Mouse (Mus musculus) c-Kit-positive CD71-negative TER-119-negative erythroid progenitor cells, embryonic 14.5 days (primary cell): ENCODE data around the gene Gcnt4.

Experiments
- DNase-seq: peaks from one replicate; pipeline ENCODE4 v3.0.0-alpha.2; 2013; ENCODE audit warnings: low read depth

The Gcnt4 gene

DNA sequence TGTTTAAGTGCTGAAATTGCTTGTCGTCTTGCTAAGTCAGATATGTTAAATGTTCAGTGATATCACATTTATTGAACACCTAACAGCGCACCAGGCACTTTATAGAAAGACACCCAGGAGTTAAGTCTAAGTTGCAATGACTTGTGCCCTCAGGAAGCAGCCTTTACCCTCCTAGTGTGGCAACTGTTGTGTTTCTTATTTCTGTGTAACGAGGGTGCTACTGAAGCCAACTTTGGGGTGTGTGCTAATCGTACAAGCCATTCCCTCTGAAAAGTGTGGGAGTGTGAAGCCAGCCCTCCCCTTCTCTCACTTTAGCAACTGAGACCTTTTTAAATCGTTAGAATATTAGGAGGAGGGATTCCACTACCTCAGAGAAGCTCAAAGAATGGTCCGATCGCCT lies 23.2 kb downstream of the Gcnt4 start:
- DNase-seq = no peak

DNA sequence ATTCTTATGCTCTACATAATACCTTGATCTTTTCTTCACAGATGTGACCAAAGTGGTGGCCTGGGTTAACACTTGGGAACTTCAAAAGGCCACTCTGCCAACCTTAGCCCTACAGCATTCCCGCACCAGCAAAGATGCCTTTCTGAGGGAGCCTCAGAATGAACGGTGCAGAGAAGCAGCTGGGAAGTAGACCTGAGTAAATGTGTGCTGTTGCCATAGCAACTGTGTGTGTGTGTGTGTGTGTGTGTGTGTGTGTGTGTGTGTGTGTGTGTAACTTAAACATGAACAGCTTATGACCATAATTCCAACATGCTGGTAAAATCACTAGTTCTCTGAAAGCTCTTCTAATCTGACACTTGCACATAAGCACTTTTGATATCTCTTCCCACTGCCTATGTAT lies 27.4 kb downstream of the Gcnt4 start:
- DNase-seq = no peak

DNA sequence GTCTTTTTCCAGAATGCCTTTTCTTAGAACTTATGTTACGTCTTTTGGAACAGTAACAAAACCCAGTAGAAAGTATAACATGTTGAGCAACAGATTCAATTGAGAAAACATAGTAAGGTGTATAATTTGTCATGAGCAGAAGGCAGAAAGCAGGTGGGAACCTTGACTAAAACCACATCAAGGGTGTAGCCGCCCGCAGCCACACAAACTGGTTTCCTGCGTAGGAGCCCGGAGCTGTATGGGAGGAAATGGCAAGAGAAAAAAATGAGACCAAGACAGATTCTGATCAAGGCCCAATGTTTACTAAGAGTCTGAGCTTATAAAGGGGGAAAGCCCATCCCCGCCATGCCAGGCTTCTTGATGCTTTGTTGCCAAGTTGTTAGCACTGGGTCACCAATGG lies 32.0 kb downstream of the Gcnt4 start:
- DNase-seq = no peak

DNA sequence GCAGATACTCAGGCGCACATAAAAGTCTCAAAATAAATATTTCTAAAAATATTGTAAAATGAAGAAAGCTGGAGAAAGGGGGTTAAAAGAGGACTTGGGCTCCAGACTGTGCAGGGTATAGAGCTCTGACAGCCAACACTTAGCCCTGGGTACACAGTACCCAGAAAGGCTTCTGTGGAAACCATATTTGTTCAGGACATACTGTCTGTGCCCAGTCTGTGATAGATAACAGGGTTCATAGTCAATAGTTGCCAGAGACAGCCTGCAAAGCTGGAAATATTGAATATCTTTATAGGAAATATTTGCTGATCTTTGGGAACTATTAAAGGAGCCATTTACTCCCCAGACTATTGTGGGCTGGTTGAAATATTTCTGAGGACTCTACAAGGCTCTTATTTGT lies 35.5 kb downstream of the Gcnt4 start:
- no peak for DNase-seq

DNA sequence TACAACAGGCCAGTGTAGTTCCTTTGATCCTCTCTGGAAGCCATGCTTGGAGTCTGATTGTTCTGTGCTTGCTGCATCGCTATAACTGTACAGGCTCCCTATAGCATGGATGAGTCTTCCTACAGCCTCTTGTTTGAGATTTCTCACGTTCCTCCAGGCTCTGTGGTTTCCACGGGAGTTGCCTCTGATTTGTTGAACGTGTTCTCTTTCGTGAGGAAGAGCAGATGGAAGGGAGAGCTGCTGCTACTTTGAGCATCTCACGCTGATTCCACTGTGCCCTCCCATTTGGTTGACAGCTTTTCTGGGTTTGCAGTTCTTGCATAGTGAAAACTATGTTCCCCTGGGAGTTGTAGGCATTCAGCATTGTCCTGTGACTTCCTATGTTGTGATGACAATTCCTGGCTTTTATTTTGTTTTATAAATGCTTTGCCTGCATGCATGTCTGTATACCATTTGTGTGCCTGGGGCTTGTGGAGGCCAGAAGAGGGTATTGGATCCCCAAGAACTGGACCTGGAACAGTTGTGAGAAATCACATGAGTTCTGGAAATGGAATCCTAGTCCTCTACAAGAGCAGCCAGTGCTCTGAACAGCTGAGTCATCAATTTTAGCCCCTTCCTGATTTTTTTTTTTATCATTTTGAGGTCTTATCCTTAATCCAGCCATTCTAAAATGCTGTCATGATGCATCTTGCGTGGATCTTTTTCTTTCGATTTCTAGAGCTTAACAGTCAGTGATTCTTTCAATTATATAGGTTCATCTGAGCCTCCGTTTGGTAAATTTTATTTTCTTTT lies 37.1 kb downstream of the Gcnt4 start:
- no peak for DNase-seq

DNA sequence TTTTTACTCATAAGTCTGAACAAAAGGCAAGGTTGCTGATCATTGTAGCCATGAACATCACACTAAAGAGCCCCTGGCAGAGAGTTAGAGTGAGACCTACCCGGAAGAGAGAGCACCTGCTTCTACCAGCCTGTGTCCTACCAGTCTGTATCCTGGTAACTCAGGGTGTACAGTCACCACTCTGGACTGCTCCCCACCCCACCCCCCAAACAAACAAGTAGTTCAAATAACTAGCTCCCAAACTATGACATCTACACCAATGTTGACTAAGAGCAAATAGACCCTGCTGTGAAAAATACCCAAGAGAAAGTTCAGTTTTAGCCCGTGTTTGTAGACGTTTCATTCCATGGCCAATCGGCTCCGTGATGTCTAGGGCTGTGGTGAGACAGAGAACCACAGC lies 38.3 kb downstream of the Gcnt4 start:
- DNase-seq = no peak

DNA sequence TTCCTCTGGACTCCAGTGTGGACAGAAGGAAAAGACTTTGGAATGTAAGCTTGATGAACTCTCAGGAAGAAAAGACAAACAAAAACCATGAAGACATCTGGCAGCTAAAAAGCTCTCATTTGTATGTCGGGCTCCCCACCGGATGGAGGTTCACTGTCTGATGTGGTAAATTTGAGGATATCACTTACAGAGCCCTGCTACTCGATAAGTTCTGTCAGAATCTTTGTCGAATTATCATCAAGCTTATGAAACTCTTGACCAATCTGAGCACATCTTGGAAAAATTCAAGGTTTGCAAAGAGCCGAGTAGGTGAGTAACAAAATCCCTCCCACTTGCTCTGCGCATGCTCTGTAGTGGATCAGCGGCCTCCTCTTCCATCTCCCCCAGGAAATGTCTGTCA lies 40.5 kb downstream of the Gcnt4 start:
- DNase-seq = no peak

DNA sequence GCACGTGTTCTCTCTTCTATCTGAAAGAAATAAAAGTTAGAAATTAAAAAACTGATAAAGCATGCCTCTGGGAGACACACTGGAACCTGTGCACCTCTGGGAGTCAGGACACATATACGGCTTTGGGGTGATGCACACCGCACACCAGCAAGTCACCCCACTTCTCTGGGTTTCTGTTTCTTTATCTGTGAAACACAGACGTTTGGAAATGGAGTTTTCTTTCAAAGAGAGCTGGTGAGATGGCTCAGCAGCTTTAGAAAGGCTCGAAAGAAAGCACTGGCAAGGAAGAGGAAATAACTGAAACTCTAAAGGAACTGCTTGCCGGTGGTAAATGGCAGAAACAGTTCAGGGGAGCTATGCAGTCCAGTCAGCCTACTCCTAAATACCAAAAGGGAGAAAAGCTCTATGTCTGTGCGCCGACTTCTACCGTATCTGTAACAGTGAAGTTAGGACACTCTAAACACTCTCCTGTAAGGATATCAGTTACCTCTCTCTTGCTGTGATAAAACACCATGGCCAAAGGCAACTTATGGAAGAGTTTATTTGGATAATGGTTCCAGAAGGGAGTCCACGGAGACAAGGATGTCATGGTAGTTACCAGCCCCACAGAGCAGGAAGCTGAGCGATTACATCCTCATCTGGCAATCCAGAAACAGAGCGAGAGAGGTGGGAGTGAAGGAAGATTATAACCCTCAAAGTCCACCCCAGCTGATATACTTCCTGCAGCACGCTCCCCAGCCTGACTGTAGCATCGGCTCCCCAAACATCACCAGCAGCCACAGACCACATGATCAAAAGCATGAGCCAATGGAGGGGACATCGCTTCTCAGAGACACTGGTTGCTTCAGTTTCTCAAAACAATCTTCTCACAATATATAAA lies 42.0 kb downstream of the Gcnt4 start:
- DNase-seq = no peak

DNA sequence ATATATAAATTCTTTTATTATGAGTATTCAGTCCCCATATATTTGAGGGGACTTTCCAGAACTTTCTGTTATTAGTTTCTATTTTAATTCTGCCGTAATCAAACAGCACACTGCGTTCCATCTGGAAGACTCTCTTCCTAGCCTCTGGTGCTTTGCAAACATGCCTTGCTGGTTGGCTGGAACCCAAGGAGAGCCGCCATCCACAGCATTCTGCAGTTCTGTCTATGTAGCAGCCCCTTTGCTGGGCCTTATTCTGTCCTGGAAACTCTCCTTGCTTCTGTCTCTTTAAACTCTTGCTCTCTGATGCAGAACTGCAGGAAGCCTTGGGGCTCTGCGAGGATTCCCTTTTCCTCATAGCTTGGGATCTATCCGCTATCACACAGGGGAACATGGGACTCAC lies 42.6 kb downstream of the Gcnt4 start:
- no peak for DNase-seq

DNA sequence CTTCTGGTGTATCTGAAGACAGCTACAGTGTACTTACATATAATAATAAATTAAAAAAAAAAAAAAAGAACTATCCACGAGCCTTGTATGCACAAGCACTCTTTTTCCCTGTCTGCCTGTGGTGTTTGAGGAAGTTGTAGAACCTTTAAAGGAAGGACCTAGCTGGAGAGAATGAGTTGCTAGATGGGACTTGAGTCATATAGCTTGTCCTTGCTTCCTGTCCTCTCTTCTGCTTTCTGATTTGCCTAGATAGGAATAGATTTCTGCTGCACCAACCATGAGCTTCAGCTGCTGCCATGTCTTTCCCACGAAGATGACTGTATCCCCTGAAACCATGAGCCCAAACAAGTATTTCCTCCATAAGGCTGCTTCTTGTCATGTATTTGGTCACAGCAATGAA lies 43.3 kb downstream of the Gcnt4 start:
- no peak for DNase-seq

DNA sequence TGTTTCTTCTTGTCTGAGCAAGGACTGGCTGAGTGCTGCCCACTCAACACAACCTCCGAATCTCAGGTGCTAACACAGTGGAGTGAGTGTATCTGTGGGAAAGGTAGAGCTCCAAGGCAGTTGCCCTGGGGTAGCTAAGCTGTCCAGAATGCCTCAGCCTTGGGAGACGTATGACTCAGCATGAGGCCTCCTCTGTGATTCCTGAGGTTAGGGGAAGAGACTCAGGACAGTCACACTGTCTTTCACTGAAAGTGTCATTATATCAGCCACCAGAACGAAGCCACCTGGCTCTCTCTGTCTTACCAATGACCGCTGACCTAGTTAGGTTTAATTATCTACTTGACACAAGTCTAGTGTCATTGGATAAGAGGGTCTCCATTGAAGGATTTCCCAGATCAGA lies 46.6 kb downstream of the Gcnt4 start:
- no peak for DNase-seq

DNA sequence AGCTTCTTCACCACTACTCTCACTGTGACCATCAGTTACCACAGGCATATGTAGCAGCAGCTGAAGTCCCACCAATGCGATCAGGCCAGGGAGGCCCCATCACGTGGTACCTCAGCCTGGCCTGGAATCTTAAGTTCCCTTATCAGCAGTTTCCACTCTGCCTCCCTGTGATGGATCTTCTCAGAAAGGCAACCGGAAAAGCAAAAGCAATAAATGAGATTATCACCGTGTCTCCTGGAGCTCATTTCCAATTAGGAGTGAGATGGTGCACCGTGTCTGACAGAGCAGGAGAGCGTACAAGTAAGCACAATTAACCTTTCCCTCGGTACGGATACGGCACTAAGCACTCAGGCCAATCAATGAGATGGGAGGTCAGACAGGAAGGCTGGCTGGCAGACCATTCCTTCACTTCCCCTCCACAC lies 47.4 kb downstream of the Gcnt4 start:
- no peak for DNase-seq

DNA sequence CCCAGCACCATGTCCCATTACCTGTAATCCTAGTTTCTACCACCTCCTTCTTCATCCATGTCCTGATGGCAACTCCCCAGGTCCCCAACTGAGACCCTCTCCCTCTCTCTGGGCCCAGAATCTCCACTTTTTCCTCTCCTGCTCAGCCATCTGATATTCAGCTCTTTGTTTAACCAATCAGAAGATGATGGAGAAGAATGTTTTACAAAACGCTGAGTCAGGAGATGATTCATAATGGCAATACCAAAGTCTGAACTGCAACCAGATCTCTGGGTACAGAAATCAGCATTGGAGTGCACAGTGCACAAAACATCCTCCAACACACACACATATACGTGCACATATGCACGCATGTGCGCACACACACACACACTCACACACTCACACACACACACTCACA lies 48.8 kb downstream of the Gcnt4 start:
- no peak for DNase-seq

DNA sequence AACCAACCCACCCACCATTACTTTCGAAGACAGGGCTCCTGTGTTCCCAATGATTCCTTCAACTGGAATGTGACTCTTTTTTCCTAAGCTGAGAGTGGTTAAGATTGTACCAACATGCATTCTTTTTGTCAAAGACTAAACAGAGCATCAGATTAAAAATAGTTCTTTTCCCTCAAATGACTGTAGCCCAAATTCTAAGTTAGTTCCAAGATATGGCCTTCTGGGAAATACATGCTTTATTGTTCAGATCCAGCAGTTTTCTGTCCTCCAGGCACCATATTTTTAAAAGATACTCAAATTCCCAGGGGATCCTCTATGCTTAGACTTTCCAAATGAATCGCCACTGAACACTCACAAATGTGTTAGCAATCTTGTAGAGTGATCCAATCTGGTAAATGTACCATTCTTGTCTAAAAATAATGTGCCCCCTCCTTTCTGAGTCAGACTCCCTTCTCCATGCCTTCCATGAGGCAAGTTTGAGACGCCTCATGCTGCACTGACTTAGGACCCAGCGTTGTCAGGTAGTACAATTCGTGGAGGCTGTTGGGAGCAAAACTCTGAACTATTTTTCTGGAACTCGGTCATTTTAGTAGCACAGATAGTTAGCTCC lies 52.6 kb downstream of the Gcnt4 start:
- no peak for DNase-seq

DNA sequence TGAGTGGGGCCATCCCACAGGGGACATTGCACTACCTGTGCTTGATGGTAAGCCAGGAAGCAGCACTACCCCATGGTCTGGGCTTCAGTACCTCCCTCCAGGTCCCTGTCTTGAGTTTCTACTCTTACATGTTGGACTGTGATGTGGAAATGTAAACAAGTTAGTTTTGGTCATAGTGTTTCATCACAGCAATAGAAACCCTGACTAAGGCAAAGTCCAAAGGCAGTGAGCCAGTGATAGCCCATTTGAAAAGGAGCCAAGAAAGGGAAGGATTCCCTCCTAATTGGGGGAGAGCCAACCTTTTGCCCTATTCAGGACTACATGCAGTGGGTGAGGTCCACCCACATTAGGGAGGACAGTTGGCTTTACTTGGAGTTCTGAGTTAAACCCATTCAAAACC lies 56.1 kb downstream of the Gcnt4 start:
- no peak for DNase-seq

DNA sequence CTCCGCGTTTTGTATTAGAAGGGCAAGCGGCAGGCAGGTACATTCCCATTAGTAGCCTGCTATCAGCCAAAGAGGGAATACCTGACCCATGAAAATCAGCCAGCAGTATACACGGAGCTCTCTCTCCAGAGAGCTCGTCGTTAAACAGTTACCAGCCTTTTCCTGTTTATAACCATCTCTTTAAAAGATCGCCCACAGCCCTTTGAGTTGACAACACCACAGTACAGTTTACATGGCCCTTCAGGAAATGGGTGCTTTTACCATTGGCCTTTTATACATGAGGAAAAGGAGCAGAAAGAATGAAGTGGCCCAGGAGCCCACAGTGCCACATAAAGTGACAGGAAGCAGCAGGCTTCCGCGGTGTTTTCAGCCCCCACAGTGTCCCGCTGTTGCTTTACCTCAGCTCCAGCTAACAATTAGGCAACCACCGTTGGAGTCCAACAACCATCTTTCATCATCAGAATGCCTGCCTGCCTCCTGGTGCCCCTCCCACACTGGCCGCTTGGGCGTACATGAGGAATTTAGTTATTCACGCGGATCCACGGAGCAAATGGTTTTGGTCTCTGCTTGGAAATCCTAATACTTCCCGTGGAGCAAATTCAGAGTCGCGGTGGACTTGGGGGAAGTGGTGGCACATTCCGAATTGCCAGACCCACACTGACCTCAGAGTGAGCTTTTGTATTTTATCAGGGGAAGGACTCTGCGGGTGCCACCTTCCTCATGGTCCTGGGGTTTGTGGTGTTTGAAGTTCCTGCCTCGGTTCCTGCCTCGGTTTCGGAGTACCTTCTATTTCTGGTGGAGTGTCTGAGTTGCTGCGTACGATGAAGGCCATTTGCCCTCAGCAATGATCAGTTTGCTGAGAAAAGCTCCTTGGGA lies 59.0 kb downstream of the Gcnt4 start:
- no peak for DNase-seq

DNA sequence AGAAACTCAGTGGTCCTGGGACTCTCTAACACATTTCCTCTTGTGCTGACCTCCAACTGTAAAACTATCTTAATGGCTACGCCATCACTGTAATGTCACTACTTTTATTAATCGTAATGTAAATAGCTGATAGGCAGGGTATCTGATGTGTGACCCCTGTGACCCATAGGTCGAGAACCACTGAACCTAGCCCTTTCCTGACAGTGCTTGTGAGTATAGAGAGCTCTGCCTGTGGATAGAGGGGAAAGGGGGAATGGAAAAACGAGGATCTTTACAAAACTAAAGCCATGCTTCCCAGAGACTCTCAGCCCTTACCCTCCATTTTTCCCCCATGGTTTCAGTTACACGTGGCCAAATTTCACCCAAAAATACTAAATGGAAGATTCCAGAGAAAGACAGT lies 60.2 kb downstream of the Gcnt4 start:
- DNase-seq = no peak

DNA sequence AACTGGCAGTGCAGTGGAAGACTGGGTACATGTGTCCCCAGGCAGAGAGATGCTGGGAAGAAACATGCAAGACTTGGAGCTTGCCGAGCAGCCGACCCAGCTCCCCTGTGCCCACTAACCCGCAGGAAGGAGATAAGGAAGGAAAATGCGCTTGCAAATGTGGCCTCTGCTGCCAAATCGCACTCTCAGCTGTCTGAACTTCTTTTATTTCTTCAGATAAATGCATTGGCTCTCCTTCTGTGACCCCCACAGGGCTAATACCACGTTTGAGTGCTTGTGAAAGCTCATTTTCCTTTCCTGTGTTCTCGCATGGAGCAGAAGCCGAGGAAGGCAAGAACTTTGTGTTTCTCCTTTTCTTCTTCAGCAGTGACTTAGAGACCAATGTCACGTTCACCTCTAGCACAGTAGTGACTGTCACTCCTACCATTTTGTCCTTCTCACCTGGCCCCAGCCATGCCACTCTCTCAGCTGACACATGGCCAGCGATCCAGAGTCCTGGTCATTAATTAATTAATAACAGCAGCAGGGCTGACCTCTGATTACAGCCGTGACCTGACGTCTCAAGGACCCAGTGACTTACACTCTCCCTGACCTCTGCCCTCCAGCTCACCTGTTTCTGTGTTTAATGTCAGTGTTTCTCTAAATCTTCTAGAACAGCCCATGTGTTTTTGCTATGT lies 61.2 kb downstream of the Gcnt4 start:
- no peak for DNase-seq

DNA sequence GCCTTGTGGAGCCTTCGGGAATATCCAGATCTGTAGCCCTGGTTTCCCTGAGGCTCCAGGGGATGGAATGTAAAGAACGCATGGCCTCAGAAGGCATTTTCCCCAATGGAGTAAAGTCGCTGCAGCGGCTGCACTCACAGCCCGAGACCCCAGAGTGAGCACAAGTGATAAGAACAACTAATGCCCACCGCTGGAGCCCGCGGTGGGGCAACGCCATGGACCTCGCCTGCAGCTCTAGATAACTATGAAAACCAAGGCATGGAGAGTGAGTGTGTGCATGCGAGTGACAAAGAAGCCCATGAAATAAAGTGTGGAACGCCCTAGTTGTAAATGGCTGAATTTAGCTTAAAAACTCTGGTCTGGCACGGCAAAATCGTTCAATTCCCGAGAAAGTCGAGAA lies 64.6 kb downstream of the Gcnt4 start:
- DNase-seq = no peak

DNA sequence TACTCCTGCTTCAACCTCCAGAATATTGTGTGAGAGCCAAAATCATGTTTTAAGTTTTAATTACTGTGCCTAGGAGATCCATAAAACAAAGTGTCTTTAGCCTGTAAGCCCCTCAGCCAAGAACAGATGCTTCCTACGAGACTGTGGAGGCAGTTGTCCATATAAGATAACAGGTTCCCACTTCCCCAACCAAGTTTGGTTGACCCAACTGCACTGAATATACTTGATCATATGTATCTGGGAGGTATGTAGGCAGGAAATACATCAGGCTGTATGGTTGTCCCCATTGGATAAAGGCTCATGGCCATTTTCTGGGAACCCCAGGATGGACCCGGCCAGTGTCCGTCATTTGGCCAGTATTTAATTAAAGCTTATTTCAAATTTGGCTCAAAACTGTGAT lies 65.6 kb downstream of the Gcnt4 start:
- DNase-seq = no peak

DNA sequence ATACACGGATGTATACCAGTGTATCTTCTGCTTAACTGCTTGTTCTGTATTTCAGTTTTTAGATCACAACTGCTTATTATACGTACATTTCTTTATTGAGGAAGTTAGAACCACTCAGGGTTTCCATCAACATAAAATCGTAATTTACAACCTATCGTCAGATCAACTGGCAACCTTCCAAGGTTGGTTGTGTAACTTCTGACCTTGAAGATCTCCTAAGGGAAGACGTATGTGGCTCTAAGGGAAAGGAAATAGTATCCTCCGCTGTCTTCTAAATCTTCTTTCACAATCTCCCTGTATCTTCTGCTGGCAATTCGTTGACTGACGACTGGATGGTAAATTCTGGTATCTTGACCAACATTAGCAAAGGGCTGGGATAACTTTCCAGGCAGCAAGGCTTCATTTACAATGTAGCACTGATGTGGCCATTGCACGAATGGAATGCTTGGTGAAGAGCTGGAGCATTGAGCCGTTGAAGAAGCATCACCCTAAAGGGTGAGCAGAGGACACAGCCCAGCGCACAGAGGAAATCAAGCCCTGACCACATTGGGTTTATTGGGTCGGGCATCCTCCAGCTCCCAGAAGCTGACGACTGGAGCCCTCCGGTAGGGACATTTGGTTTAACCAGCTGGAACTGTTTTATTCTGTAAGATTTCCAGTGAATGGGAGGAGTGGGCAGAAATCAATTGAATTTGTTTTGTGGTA lies 66.2 kb downstream of the Gcnt4 start:
- no peak for DNase-seq
